Mouse (Mus musculus) megakaryocyte, adult 5-6 weeks (primary cell): ENCODE data around the gene Megf11. TPM values are rescaled to one million over a fixed set of nuclear protein-coding genes. Genes with fewer than 3 reads are reported as not detected.
"Not testable (repeated sequence)": the region's sequence is repeated elsewhere in the genome, so short reads cannot be mapped to it uniquely, and the experiment has no call there.

Experiments
- ATAC-seq: 2 replicates; pipeline ENCODE4 v1.8.0; 2016; ENCODE audit warnings: mild to moderate bottlenecking, inconsistent platforms; ENCODE audit not compliant: poor library complexity, severe bottlenecking
- total RNA-seq, 2 experiments: library from RNA; stranded (forward) in 1 of 2; stranded (reverse) in 1 of 2; fragments of 153-499, 151-499 nt in 1 of 2; fragments of 221-1000, 200-1000 nt in 1 of 2; gene quantifications; 2 replicates each; pipeline versions ENCODE4 v1.2.3 to v1.2.4; 2015 to 2017

Megf11 gene
- total RNA-seq, 2 experiments from 2014 or later = 0.04 TPM

- no peak for ATAC-seq
Measured at GRCm38 (mm10) chr9:64462870-64463269, 77.4 kb downstream of the Megf11 start.

- ATAC-seq = no peak
Measured at GRCm38 (mm10) chr9:64466090-64466489, 80.7 kb downstream of the Megf11 start.

DNA sequence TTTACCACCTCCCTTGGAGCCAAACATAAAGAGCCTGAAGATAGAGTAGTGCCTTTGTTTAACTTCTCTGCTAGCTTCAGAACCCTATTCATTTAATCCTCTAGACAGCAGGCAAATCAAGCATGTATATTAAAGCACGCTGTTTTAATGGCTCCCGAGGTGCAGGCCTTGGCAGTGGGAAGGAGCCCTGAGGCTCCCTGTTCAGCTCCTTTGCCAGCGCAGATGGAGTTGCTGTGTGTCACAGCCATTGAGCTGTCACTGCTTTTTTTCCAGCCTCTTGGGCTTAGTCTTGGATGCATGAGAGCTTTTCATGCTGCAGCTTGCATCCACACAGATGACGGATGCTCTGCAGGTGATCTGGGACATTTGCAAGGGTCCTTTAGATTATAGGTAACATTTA, 81.1 kb downstream of the Megf11 start:
- ATAC-seq = no peak

GRCm38 (mm10) chr9:64470806-64471205, 85.4 kb downstream of the Megf11 start:
- no peak for ATAC-seq

- no peak for ATAC-seq
Measured at GRCm38 (mm10) chr9:64471336-64471735, 85.9 kb downstream of the Megf11 start.

DNA sequence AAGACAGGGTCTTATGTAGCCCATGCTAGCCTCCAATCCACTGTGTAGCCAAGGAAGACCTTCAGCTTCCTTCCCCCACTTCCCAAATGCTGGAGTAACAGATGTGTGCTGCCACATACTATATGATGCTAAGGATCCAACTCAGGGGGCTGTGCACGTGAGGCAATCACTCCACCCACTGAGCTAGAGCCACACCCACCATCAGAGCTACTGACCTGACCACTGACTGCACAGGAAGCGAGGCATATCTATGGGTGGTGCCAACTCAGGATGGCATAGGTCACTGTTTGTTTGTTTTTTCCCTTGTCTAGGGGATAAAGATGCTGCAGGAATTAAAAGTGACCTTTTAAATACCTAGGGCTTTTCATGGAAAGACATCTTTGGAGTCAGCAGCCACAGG, 86.7 kb downstream of the Megf11 start:
- no peak for ATAC-seq

DNA sequence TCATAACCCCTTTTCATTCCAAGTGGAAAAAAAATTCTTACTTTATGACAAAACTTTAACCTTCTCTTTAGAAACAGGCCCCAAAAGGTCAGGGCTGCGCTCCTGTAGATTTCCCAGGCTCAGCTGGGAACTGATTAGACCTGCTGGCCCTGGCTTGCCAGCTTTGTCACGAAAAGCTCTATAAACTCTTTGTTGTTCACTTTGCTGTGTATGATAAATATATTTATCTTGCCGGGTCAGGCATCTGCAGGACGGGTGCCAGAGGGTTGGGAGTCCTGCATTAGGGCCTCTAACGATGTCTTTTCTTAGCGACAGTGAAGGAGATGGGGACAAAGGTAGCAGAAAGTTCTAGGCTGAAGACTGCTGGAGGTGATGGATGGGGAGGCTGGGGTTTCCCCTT, 87.3 kb downstream of the Megf11 start:
- no peak for ATAC-seq

DNA sequence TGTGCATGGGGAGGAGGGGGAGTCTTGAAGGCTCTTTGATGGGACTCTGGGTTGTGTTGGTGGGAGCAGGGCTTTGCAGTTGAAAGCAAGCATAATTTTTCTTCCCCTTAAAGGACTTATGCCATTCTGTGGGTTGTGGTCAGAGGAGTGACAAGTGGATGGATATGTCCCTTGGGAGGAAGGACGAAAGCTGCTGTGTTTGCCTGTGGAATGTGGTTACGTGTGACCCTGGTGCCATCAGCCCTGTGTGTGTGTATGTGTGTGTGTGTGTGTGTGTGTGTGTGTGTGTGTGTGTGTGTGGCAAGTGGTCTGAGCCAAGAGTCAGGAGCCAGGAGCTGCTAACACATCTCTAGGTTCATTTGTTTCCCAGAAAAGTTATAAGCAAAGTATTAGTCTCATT, 87.7 kb downstream of the Megf11 start:
- no peak for ATAC-seq

DNA sequence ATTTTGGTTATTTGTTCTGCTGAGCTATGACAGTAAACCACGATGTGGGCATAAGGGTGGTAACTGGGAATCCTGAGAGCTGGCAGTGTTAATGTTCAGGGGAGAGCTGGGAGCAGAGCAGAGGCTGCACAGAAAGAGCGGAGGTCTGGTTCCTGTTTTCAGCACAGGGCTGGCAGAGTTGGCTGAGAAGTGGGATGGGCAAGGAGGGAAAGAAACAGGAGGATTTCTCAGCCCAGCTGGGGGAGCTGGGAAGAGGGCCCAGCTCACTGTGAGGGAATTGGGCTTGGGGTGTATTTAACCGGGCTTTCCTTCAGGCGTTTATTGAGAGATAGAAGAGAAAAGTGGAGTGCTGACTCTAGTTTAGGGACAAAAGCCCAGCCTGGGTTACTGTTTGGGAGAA, 88.3 kb downstream of the Megf11 start:
- no peak for ATAC-seq

GRCm38 (mm10) chr9:64474142-64474541, 88.7 kb downstream of the Megf11 start:
- ATAC-seq = no peak

DNA sequence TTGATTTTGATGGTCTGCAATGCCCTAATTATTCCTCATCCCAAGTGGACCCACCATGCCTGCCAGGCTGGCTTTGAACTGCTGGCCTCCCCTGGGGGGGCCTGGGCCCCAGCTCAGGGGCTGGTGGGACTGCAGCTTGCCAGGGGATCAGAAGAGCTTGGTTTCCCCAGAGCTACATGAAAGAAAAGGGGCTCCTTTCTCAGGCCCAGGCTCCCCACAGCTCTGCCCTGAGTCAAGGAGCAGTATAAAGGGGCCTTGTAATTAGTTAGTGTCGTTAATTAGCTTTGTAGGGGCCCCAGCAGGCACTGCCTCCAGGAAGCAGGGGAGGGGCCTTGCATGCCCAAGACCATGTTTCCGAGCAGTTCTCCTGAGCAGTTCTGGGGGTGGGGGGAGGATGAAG, 90.5 kb downstream of the Megf11 start:
- no peak for ATAC-seq

GRCm38 (mm10) chr9:64477397-64477796, 92.0 kb downstream of the Megf11 start:
- not testable (repeated sequence) for ATAC-seq

DNA sequence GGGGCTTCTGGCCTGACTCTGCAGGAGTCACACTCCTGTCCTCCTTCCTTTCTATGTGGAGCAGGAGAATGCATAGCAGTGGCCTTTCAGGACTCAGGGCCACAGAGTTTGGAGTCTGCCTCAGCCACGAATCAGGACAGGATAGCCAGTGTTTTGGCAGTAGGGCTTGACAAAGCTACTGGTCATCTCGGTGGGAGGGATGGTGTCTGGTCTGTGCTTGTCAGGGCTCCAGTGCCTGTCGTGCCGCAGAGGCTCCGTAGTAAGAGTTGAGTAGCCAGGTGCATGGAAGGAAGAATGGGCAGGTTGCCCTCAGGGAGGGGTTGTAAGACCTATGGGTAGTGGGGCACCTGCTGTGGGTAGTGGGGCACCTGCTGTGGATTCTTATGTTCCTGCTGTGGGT, 96.7 kb downstream of the Megf11 start:
- no peak for ATAC-seq

- no peak for ATAC-seq
Measured at GRCm38 (mm10) chr9:64487377-64487776, 102.0 kb downstream of the Megf11 start.

GRCm38 (mm10) chr9:64494647-64495046, 109.2 kb downstream of the Megf11 start:
- ATAC-seq = no peak

- no peak for ATAC-seq
Measured at GRCm38 (mm10) chr9:64498929-64499328, 113.5 kb downstream of the Megf11 start.

DNA sequence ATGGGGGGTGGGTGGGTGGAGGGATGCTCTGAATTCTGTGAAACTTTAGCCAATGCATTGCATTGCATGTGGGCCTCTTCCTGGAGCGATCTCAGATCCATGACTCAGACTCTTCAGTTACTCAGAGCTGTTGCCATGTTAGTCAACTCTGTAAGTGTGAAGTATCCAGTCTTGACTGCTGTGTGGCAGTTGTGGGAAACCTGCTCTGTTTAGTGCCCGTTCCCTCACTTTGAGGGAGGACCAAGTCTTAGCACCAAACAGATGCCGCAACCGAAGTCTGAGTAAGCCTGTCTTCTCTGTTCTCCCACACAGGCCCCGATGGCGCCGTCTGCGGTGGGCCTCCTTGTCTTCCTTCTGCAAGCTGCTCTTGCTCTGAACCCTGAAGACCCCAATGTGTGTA, 115.8 kb downstream of the Megf11 start:
- ATAC-seq = no peak

- ATAC-seq = no peak
Measured at GRCm38 (mm10) chr9:64503996-64504395, 118.6 kb downstream of the Megf11 start.

- ATAC-seq = no peak
Measured at GRCm38 (mm10) chr9:64504456-64504855, 119.0 kb downstream of the Megf11 start.

GRCm38 (mm10) chr9:64504921-64505320, 119.5 kb downstream of the Megf11 start:
- ATAC-seq = no peak

GRCm38 (mm10) chr9:64506440-64507206, 121.2 kb downstream of the Megf11 start:
- no peak for ATAC-seq

- no peak for ATAC-seq
Measured at GRCm38 (mm10) chr9:64507207-64507517, 121.7 kb downstream of the Megf11 start.

- no peak for ATAC-seq
Measured at GRCm38 (mm10) chr9:64507995-64508394, 122.6 kb downstream of the Megf11 start.
